Mouse (Mus musculus) forebrain, embryonic 10.5 days (tissue): ENCODE measurements around the gene Eef1g. TPM values are rescaled to one million over a fixed set of nuclear protein-coding genes. Genes with fewer than 3 reads are reported as not detected.

Experiments used
- DNase-seq: peaks from one replicate; pipeline ENCODE4 v3.0.0-alpha.2; 2017; ENCODE audit warnings: low spot score; ENCODE audit errors: extremely low spot score
- H3K27ac ChIP-seq: fragments of 300-500 bp; sonication (generic); 2 replicates; pipeline ENCODE4 v1.5.1; 2016; ENCODE audit warnings: mild to moderate bottlenecking
- H3K27me3 ChIP-seq: fragments of 300-500 bp; sonication (generic); 2 replicates; pipeline ENCODE4 v1.6.1; 2016; ENCODE audit warnings: mild to moderate bottlenecking; ENCODE audit not compliant: poor library complexity, severe bottlenecking
- H3K36me3 ChIP-seq: fragments of 300-500 bp; sonication (generic); replicated peaks from 2 replicates; pipeline ENCODE4 v1.6.1; 2016; ENCODE audit warnings: mild to moderate bottlenecking, moderate library complexity
- H3K4me1 ChIP-seq: fragments of 300-500 bp; sonication (generic); 2 replicates; pipeline ENCODE4 v1.6.1; 2016
- H3K4me3 ChIP-seq: fragments of 300-500 bp; sonication (generic); 2 replicates; pipeline ENCODE4 v1.5.1; 2016; ENCODE audit warnings: mild to moderate bottlenecking, moderate library complexity
- H3K9me3 ChIP-seq: fragments of 300-500 bp; sonication (generic); 2 replicates; pipeline ENCODE4 v1.6.1; 2016; ENCODE audit warnings: mild to moderate bottlenecking, moderate library complexity
- WGBS: fragments of 180-500 bp; shearing (Covaris S2); methylation state at CpG from one replicate; pipeline ENCODE4 v1.1.7; 2016; 5-methylcytosine and 5-hydroxymethylcytosine counted together
- polyA plus RNA-seq: library from polyadenylated mRNA; unstranded; fragments of >200 nt; fragmentation: Nextera tagmentation; extraction: Ambion mirVana; gene quantifications from 2 replicates; pipeline ENCODE4 v1.2.1, GENCODE M21; 2016

Eef1g gene
- polyA plus RNA-seq, 1 experiment from 2014 or later, result 559 TPM

DNA sequence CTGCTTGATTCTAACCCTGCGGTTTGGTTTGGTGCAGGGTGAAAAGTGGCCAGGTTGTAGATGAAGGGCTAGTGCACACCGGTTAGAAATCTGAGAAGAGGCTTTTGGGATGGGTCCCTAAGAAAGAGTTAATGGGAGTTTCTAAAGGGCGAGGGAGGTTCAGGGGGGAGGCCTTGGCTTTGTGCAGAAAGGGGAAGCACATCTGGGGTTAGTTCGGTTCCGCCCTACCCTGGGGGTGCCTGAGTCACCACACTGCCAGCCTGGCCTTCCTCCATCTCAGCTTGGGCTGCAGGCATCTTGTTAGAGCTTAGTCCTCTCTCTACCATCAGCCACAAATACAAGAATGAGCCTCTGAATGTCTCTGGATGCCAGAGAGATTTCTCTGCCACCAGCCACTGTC is 13.9 kb downstream of the Eef1g start:
- Histone ChIP-seq H3K4me3 (no peak overlapping the region), H3K4me1 (peaks cover 37% of the 10 kb centered on the region), H3K27me3 (no peaks in the 10 kb centered on the region), H3K9me3 (no peaks in the 10 kb centered on the region), H3K27ac (no peak overlapping the region), H3K36me3 (peaks cover 61% of the 10 kb centered on the region)
- no peak for DNase-seq
- WGBS, result 60% methylated on average over 5 of the region's 5 CpGs

GRCm38 (mm10) chr19:8981450-8982168 is 14.8 kb downstream of the Eef1g start:
- no peak overlapping the region for H3K4me3 ChIP-seq
- H3K27me3 ChIP-seq, result 0 out of 2 replicates have a peak, but pooled peaks cover 6% of the 10 kb centered on the region
- peaks cover 52% of the 10 kb centered on the region for H3K36me3 ChIP-seq
- H3K4me1 ChIP-seq, result peaks cover 37% of the 10 kb centered on the region
- WGBS, result 92% methylated on average over 2 of the region's 2 CpGs
- no peak for DNase-seq
- H3K27ac ChIP-seq, result no peak overlapping the region
- H3K9me3 ChIP-seq, result no peaks in the 10 kb centered on the region

- 62% methylated on average over 5 of the region's 5 CpGs for WGBS
- peak overlapping the region; percentile 78; the same call in 1 of the 2 replicates for H3K27ac ChIP-seq
These were observed 15.7 kb downstream of the Eef1g start for GRCm38 (mm10) chr19:8982303-8983149.

GRCm38 (mm10) chr19:8983150-8983650 is 16.4 kb downstream of the Eef1g start:
- H3K9me3 ChIP-seq, result no peaks in the 10 kb centered on the region
- peaks cover 43% of the 10 kb centered on the region for H3K4me1 ChIP-seq
- peaks cover 37% of the 10 kb centered on the region for H3K36me3 ChIP-seq
- no peak for DNase-seq
- peaks cover 20% of the 10 kb centered on the region for H3K27me3 ChIP-seq
- WGBS, result 54% methylated on average over 4 of the region's 4 CpGs
- peak overlapping the region; percentile 78 for H3K27ac ChIP-seq
- no peak overlapping the region for H3K4me3 ChIP-seq

More at GRCm38 (mm10) chr19:8982303-8983149, 15.7 kb downstream of the Eef1g start:
- H3K4me3 ChIP-seq, result no peak overlapping the region
- H3K4me1 ChIP-seq, result peaks cover 37% of the 10 kb centered on the region
- no peak for DNase-seq
- peaks cover 43% of the 10 kb centered on the region for H3K36me3 ChIP-seq
- peaks cover 13% of the 10 kb centered on the region for H3K27me3 ChIP-seq
- no peaks in the 10 kb centered on the region for H3K9me3 ChIP-seq

- Histone ChIP-seq H3K27me3 (peaks cover 32% of the 10 kb centered on the region), H3K27ac (peak overlapping the region; percentile 78), H3K36me3 (peaks cover 25% of the 10 kb centered on the region), H3K4me1 (peaks cover 55% of the 10 kb centered on the region), H3K9me3 (no peaks in the 10 kb centered on the region), H3K4me3 (peak overlapping the region; percentile 33)
- peak; percentile 78 for DNase-seq
- 19% methylated on average over 7 of the region's 7 CpGs for WGBS
These were observed 17.5 kb downstream of the Eef1g start for GRCm38 (mm10) chr19:8984255-8984868.

DNA sequence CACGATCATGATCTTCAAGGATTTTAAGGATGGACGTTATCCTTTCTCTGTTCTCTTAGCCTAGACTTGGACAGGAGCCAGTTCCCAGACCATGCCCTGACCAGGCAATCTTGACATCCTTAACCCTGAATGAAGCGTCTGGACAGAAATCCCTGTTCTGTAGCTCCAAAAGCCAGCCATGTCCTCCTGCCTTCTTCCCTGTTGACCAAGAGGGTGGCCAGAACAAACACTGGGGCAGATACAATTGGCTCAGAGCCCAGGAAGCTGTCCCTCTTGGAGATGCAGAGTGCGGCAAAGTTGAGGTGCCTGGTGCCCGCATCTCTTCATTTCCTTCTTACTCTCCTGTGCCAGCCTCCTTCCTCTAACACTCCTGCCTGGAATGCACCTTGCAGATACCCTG is 19.1 kb downstream of the Eef1g start:
- H3K27me3 ChIP-seq, result peaks cover 47% of the 10 kb centered on the region
- no peak overlapping the region for H3K4me3 ChIP-seq
- WGBS, result 89% methylated on average over 5 of the region's 5 CpGs
- peaks cover 10% of the 10 kb centered on the region for H3K36me3 ChIP-seq
- no peak overlapping the region for H3K27ac ChIP-seq
- no peaks in the 10 kb centered on the region for H3K9me3 ChIP-seq
- H3K4me1 ChIP-seq, result peaks cover 69% of the 10 kb centered on the region
- DNase-seq, result no peak

- Histone ChIP-seq H3K36me3 (no peaks in the 10 kb centered on the region; the same call in 1 of the 2 replicates), H3K4me3 (no peak overlapping the region), H3K9me3 (no peaks in the 10 kb centered on the region), H3K27me3 (peaks cover 62% of the 10 kb centered on the region), H3K27ac (no peak overlapping the region), H3K4me1 (peaks cover 77% of the 10 kb centered on the region)
- WGBS, result 43% methylated on average over 2 of the region's 2 CpGs
- no peak for DNase-seq
These were observed 21.0 kb downstream of the Eef1g start for GRCm38 (mm10) chr19:8987816-8988215.

GRCm38 (mm10) chr19:8988346-8989065 is 21.7 kb downstream of the Eef1g start:
- H3K27me3 ChIP-seq, result peaks cover 62% of the 10 kb centered on the region
- H3K9me3 ChIP-seq, result no peaks in the 10 kb centered on the region
- H3K4me1 ChIP-seq, result peaks cover 72% of the 10 kb centered on the region
- H3K36me3 ChIP-seq, result no peaks in the 10 kb centered on the region
- DNase-seq, result peak; percentile 49
- H3K4me3 ChIP-seq, result peak overlapping the region; percentile 73
- H3K27ac ChIP-seq, result peak overlapping the region; percentile 85
- WGBS, result 9% methylated on average over 15 of the region's 15 CpGs

GRCm38 (mm10) chr19:8989066-8989566 is 22.3 kb downstream of the Eef1g start, which contains the start of gene Ahnak:
Gene Ahnak (plus strand): TSS chr19:8989284.
- H3K4me1 ChIP-seq, result peaks cover 66% of the 10 kb centered on the region
- DNase-seq, result peak; percentile 65
- H3K4me3 ChIP-seq, result peak within 1 kb of the TSS; percentile 73
- no peaks in the 10 kb centered on the region for H3K36me3 ChIP-seq
- WGBS, result under 1% methylated on average over 41 of the region's 42 CpGs
- no peaks in the 10 kb centered on the region for H3K9me3 ChIP-seq
- peaks cover 62% of the 10 kb centered on the region for H3K27me3 ChIP-seq
- peak within 1 kb of the TSS; percentile 85 for H3K27ac ChIP-seq

- Histone ChIP-seq H3K27ac (peak overlapping the region; percentile 85), H3K4me3 (peak overlapping the region; percentile 73), H3K27me3 (peaks cover 62% of the 10 kb centered on the region), H3K9me3 (no peaks in the 10 kb centered on the region), H3K36me3 (no peaks in the 10 kb centered on the region), H3K4me1 (peaks cover 60% of the 10 kb centered on the region)
- DNase-seq, result peak; percentile 69
- WGBS, result under 1% methylated on average over 53 of the region's 53 CpGs
These were observed 23.0 kb downstream of the Eef1g start for GRCm38 (mm10) chr19:8989567-8990431.

- 14% methylated on average over 15 of the region's 15 CpGs for WGBS
- H3K9me3 ChIP-seq, result no peaks in the 10 kb centered on the region
- H3K27me3 ChIP-seq, result peaks cover 62% of the 10 kb centered on the region
- H3K36me3 ChIP-seq, result no peaks in the 10 kb centered on the region
- peak overlapping the region; percentile 85 for H3K27ac ChIP-seq
- peaks cover 53% of the 10 kb centered on the region for H3K4me1 ChIP-seq
- DNase-seq, result peak; percentile 29
- H3K4me3 ChIP-seq, result peak overlapping the region; percentile 73
These were observed 23.7 kb downstream of the Eef1g start for GRCm38 (mm10) chr19:8990432-8991102.
